Mouse (Mus musculus) fibroblast of lung, adult 2 months (primary cell): Measurements from ENCODE around the gene Dzank1.

ENCODE experiments used
- DNase-seq: peaks from one replicate; pipeline ENCODE4 v3.0.0-alpha.2; 2011; ENCODE audit warnings: low read depth

Gene Dzank1

GRCm38 (mm10) chr2:144465876-144466575 lies 61.2 kb downstream of the Dzank1 start:
- no peak for DNase-seq

GRCm38 (mm10) chr2:144464799-144465760 lies 62.1 kb downstream of the Dzank1 start:
- DNase-seq: no peak

GRCm38 (mm10) chr2:144464182-144464581 lies 63.0 kb downstream of the Dzank1 start:
- no peak for DNase-seq

- peak; percentile 65 for DNase-seq
These were observed 68.0 kb downstream of the Dzank1 start for GRCm38 (mm10) chr2:144458975-144459754.

GRCm38 (mm10) chr2:144458355-144458754 lies 68.9 kb downstream of the Dzank1 start:
- no peak for DNase-seq

- DNase-seq: peak; percentile 50
These were observed 74.7 kb downstream of the Dzank1 start for GRCm38 (mm10) chr2:144452364-144453008.

- DNase-seq: no peak
These were observed 76.8 kb downstream of the Dzank1 start for GRCm38 (mm10) chr2:144450378-144450777.

- no peak for DNase-seq
These were observed 80.7 kb downstream of the Dzank1 start for GRCm38 (mm10) chr2:144446360-144446999.

GRCm38 (mm10) chr2:144441386-144441915 lies 85.8 kb downstream of the Dzank1 start:
- DNase-seq: peak; percentile 89

- no peak for DNase-seq
These were observed 88.0 kb downstream of the Dzank1 start for GRCm38 (mm10) chr2:144439191-144439700.

- DNase-seq: no peak
These were observed 88.8 kb downstream of the Dzank1 start for GRCm38 (mm10) chr2:144438424-144438823.

- no peak for DNase-seq
These were observed 91.5 kb downstream of the Dzank1 start for GRCm38 (mm10) chr2:144435679-144436078.

GRCm38 (mm10) chr2:144431286-144431825 lies 95.9 kb downstream of the Dzank1 start:
- no peak for DNase-seq

- no peak for DNase-seq
These were observed 98.0 kb downstream of the Dzank1 start for GRCm38 (mm10) chr2:144429171-144429570.

- no peak for DNase-seq
These were observed 98.6 kb downstream of the Dzank1 start for GRCm38 (mm10) chr2:144428659-144429058.

GRCm38 (mm10) chr2:144427852-144428251 lies 99.4 kb downstream of the Dzank1 start:
- DNase-seq: no peak

- no peak for DNase-seq
These were observed 101.5 kb downstream of the Dzank1 start for GRCm38 (mm10) chr2:144425761-144426160.

GRCm38 (mm10) chr2:144422094-144422675 lies 105.0 kb downstream of the Dzank1 start:
- DNase-seq: no peak
